Comparison of ENCODE assay signal across 9 mouse cellular contexts in the genomic region with DNA sequence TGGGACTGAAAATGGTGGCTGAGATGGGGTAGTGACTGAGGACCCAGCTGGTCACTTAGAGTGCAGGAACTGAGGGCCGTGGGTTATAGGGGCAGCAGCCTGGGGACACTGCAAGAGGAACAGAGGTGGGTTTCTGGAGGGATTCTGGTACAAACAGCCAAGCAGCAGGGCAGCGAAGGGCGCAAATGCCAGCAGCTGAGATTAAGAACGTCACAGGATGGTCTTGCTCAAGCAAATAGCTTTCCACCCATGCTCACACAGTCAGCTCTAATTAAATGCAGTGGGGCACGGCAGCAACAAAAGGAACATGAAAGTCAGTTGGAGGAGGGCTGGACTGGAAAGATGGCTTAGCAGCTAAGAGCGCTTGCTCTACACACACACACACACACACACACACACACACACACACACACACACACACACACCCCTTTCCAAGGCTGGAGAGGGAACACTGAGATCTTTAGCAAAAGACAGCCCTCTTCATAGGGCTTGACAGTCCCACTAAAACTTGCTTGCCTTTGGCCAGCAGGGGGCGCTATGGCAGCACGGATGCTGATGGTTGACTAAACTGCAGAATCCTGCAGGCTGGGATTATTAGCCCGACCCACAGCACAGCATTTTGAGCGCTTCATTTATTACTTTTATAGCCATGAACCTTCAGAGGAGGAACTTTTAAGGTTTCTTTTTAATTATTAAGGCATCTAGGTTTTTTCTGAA. TPM values are rescaled to one million over a fixed set of nuclear protein-coding genes. Genes with fewer than 3 reads are reported as not detected.
DNase-seq lines count a peak whose midpoint lies in the region; ATAC-seq lines count a peak whose summit lies in the region.
"Had no signal": no experiment of that assay in that cellular context is flagged by ENCODE, and none has a peak within 500 bp of the region (broad histone marks: within the 10 kb centered on the region; RNA-seq: fewer than 3 reads in every experiment).

No protein-coding gene starts in this region.

- H3K27me3 ChIP-seq in hindbrain, embryonic 12.5 days = no peaks in the 10 kb centered on the region

- H3K4me2 ChIP-seq in hindbrain, embryonic 12.5 days (replicated peaks) = peak overlapping the region; percentile 29; the same call in 1 of the 2 replicates

- no peak overlapping the region for H3K4me3 ChIP-seq in hindbrain, embryonic 12.5 days
- H3K4me3 ChIP-seq: myocyte had no signal

- peak; percentile 85 for ATAC-seq in hindbrain, embryonic 12.5 days (ENCODE audit: low FRiP score)

- DNase-seq in NIH3T3 (ENCODE audit: low read depth) = peak; percentile 95
- DNase-seq in cerebellum, adult 9-11 months = peak; percentile 53
- peak; percentile 38 to 96 for DNase-seq in frontal cortex, adult 2 months (ENCODE audit: extremely low spot score in 1 of 2, low spot score in 1 of 2)
- DNase-seq in layer of hippocampus, postnatal 10 days (ENCODE audit: low spot score in 2 of 2) = peak; percentile 97
- peak; percentile 91 for DNase-seq in lung, postnatal 10 days
- DNase-seq in retina, adult 2 months (ENCODE audit: low read depth, low spot score) = peak; percentile 64
- DNase-seq in thymus, postnatal 14 days = peak; percentile 75

- H3K9ac ChIP-seq in hindbrain, embryonic 12.5 days = 0 out of 2 replicates have a peak overlapping the region, but pooled peaks have one; percentile 13

- no peaks in the 10 kb centered on the region for H3K36me3 ChIP-seq in hindbrain, embryonic 12.5 days

- peak overlapping the region; percentile 40; the same call in 1 of the 2 replicates for H3K27ac ChIP-seq in hindbrain, embryonic 12.5 days

- peaks cover 4% of the 10 kb centered on the region; the same call in 1 of the 2 replicates for H3K4me1 ChIP-seq in hindbrain, embryonic 12.5 days

- 21% methylated on average over 10 of the region's 10 CpGs for WGBS in hindbrain, embryonic 12.5 days

- no peaks in the 10 kb centered on the region for H3K9me3 ChIP-seq in hindbrain, embryonic 12.5 days (replicated peaks)

RNA-seq across cellular contexts. Expression of gene Slc35f5, which starts 46.9 kb away (rescaled TPM):
- 18.8 and 23.2 TPM in 2 replicates for polyA plus RNA-seq in frontal cortex, adult 2 months (2012; rRNA removed)
- polyA plus RNA-seq in hindbrain, embryonic 12.5 days (2016; fragmentation: Nextera tagmentation; extraction: Ambion mirVana) = 34.3 and 36.4 TPM in 2 replicates
- 10 to 100 TPM; 32.3 to 36.5 TPM for total RNA-seq in layer of hippocampus, postnatal 10 days (2021)
